Comparison of ENCODE assay signal across 20 mouse cellular contexts in the genomic region with DNA sequence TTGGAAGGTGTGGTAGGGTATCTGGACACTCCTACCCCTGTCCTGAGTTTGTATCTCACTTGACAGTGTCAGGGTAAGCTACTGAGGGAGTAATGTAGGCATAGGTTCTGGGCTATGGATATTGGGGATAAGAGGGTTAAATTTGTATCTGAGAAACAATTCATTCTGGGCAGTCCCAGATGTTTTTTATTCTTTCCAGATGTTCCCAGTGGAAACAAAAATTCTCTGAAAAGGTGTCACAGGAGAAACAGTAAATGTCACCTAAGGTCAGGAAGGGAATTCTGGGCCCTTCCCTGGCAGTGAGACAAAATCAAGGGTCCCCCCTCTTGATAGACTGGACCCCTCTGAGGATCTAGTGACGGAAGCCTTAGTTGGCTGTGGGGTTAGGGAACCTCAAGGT. TPM values are rescaled to one million over a fixed set of nuclear protein-coding genes. Genes with fewer than 3 reads are reported as not detected.
"Had no signal": no experiment of that assay in that cellular context is flagged by ENCODE, and none has a peak within 500 bp of the region (broad histone marks: within the 10 kb centered on the region; RNA-seq: fewer than 3 reads in every experiment).

No protein-coding gene starts in this region.

- H3K4me2 ChIP-seq: liver, embryonic 11.5 days; liver, embryonic 15.5 days; midbrain, embryonic 15.5 days; neural tube, embryonic 12.5 days had no signal

- H3K9ac ChIP-seq: liver, embryonic 15.5 days; midbrain, embryonic 15.5 days; neural tube, embryonic 12.5 days had no signal

- H3K4me1 ChIP-seq: midbrain, embryonic 15.5 days; neural tube, embryonic 12.5 days had no signal

- H3K9me3 ChIP-seq: liver, embryonic 15.5 days; midbrain, embryonic 10.5 days; midbrain, embryonic 15.5 days; neural tube, embryonic 12.5 days had no signal

- ATAC-seq: lung, postnatal 0 days; midbrain, embryonic 15.5 days had no signal

- H3K36me3 ChIP-seq: liver, embryonic 15.5 days; midbrain, embryonic 10.5 days; midbrain, embryonic 15.5 days; neural tube, embryonic 12.5 days had no signal

- DNase-seq: kidney, adult 8-10 months; kidney, postnatal 25 days; left cerebral cortex, postnatal 4 days; lung, adult 2 months; lung, postnatal 36 days; retina, postnatal 1 day; right cerebral cortex, postnatal 14 days; thymus, postnatal 14 days had no signal

- H3K4me3 ChIP-seq: liver, embryonic 15.5 days; midbrain, embryonic 10.5 days; midbrain, embryonic 15.5 days; neural tube, embryonic 12.5 days had no signal

- H3K27ac ChIP-seq: liver, embryonic 15.5 days; midbrain, embryonic 10.5 days; midbrain, embryonic 15.5 days; neural tube, embryonic 12.5 days; stomach, postnatal 0 days had no signal

- H3K27me3 ChIP-seq: liver, embryonic 15.5 days; midbrain, embryonic 15.5 days; neural tube, embryonic 12.5 days had no signal

RNA-seq across cellular contexts. Expression of a gene that starts 14.8 kb away (rescaled TPM):
- total RNA-seq: layer of hippocampus, postnatal 25 days; left cerebral cortex, postnatal 4 days; megakaryocyte progenitor cell, adult 5-6 weeks; monocyte, adult 5-6 weeks had no signal
- polyA plus RNA-seq: kidney, embryonic 16.5 days; liver, embryonic 11.5 days; liver, embryonic 15.5 days; lung, postnatal 0 days; midbrain, embryonic 10.5 days; midbrain, embryonic 15.5 days; neural tube, embryonic 12.5 days; stomach, postnatal 0 days had no signal

RNA-seq across cellular contexts. Expression of a gene that starts 36.7 kb away (rescaled TPM):
- total RNA-seq: left cerebral cortex, postnatal 4 days; megakaryocyte progenitor cell, adult 5-6 weeks had no signal
- polyA plus RNA-seq: liver, embryonic 11.5 days; midbrain, embryonic 15.5 days had no signal

RNA-seq across cellular contexts. Expression of a gene that starts 39.9 kb away (rescaled TPM):
- total RNA-seq: monocyte, adult 5-6 weeks; neutrophil, adult 5-6 weeks had no signal
